Mouse (Mus musculus): ENCODE results near the gene Rbpjl.

- TF ChIP-seq HCFC1 (IDR thresholded peaks at IDR 0.05; ENCODE audit: borderline replicate concordance, insufficient read depth, low read length) = no peak
- TF ChIP-seq MAFK (IDR thresholded peaks at IDR 0.05; ENCODE audit: insufficient read depth, low read depth, low read length) = no peak
- no peak for TF ChIP-seq ZNF384 (IDR thresholded peaks at IDR 0.05; ENCODE audit: low read depth, low read length)
- no peak for TF ChIP-seq CHD2 (IDR thresholded peaks at IDR 0.05; ENCODE audit: low read depth, low read length)
- no peak for TF ChIP-seq ZC3H11A (IDR thresholded peaks at IDR 0.05; ENCODE audit: borderline replicate concordance, low read depth, low read length)
Measured at GRCm38 (mm10) chr2:164452000-164452676, 49.2 kb downstream of the Rbpjl start.
